Mouse (Mus musculus) T-helper 17 cell (primary cell): ENCODE data around the gene Mrps16.

Experiments
- in situ Hi-C, 2 experiments: fragments of 300-600 bp; cut with MboI, MseI; formaldehyde crosslinking; loops; 1 replicate in 1 of 2; 2 replicates in 1 of 2; pipeline ENCODE4 v1.15.1; 2025; ENCODE audit warnings: high pct_unique_total_duplicates in 2 of 2

The Mrps16 gene

DNA sequence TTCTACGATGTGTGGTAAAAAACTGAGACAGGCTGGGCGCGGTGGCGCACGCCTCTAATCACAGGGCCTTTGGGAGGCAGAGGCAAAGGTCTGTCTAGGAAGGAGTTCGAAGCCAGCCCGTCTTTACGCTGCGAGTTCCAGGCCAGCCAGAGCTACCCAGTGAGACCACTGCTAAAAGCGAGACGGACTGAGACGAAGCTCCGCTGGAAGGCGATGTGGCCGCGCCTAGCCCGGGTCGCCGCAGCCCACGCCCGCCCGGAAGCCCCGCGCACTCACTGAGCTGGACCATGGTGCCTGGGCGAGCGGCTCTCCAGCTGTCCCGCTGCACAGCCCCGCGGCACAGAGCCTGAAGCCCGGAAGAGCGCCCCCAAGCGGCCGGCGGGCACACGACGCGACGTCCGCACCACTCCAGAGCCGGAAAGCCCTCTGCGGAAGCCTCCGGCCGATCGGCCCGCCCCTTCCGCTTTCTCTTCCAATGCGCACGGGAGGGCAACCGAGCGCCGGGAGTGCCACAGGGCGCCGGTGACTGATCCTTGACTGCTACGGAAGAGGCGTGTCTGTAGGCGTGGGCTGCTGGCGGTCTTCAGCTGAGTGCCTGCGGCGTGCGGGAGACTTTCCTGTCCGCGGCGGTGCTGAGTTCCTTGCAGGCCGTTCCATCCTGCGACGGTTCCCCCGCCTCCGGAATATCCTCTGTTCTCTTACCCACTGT lies at the start of gene Mrps16:
Gene Mrps16, minus strand, starts transcription at position 430 of the 709 bp plus-strand sequence.
- in situ Hi-C loops: loop anchor here in 1 of 2 experiments (25.0 kb wide), 1 partner anchor 1444 kb away; the partner anchor contains the start of genes Comtd1 and Vdac2

DNA sequence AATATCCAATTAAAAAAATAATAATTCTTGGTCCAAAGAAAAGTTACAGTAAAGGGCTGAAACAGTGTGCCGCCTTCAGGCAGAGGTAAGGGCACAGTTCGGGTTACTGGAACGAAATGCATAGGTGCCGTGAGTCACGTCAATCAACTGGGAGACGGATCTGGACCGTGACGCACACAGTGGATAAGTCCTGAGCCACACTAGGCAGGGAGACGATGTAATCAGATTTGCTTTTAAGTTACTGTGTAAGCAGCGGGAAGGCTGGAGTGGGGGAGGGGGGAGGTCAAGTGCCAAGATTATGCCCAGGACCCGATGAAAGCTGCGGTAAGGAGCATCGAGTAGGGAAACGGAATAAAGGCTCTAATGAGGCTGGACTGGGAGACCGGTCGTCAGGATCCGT lies 48.8 kb upstream of the Mrps16 start:
- in situ Hi-C loops: no loop called here

DNA sequence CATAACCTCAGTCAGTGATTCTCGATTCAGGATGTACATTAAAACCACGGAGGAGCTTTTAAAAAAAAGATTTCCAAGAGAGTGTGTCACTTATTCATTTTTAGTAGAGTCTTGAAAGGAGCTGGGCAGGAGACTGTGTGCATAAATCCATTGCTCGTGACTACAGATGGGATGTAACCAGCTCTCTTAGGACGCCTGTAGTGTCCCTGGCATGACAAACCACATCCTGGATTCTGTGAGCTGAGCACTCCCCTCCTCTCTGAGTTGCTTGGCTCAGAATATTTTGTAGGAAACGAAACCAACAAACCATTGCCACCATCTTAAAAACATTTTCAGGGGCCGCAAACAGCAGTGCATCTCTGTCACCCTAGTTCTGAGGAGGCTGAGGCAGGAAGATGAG lies 43.5 kb upstream of the Mrps16 start:
- in situ Hi-C loops: no loop called here

DNA sequence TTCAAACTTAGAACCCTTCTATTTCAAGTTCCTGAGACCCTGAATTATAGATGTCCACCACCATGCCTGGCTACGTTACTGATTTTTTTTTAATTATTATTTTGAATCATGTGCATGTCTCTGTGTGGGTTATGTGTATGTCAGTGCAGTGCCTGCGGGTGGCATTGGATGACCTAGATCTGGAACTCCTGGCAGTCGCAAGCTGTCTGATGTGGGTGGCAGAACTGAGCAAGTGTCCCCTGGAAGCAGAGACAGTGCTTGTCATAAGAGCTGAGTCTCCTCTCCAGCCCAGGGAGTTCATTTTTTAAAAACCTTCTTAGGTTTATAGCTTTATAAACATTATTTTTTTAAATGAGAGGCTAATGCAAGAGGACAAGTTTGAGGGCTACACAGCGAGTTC lies 39.0 kb upstream of the Mrps16 start:
- in situ Hi-C loops: no loop called here

DNA sequence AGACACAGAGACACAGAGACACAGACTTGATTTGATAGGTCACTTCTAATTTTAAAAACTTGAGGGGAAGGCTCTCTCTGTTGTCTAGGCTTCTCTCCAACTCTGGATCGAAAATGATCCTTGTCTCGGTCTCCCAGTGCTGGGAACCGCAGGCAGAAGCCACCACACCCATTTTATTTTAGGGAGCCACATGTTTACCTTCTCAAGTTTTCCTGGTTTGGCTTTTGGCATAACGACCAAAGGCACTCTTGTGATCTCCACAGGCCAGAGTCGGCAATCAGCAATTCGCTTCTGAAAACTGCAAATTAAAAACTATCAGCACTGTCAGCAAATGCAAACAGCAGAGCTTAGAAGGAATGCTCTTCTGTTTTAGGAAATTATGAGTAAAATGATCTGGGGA lies 38.3 kb upstream of the Mrps16 start:
- in situ Hi-C loops: no loop called here

DNA sequence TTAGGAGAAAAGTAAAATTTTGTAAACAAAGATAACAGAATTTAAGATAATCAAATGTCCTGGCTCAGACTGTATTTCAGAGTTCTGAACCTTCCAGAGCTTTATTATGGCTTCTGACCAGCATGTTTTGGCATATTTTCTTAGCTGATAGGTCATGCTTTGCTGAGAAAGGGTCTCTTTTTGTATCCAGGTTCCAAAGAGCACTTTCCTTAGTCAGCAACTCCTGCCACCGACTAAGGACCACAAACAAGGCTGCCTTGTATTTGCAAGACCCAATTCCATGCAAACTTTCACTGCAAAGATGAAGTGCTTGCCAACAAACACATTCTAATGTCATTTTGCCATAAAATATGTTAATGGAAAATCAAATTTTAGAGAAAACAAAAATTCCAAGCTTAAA lies 36.4 kb upstream of the Mrps16 start:
- in situ Hi-C loops: no loop called here

DNA sequence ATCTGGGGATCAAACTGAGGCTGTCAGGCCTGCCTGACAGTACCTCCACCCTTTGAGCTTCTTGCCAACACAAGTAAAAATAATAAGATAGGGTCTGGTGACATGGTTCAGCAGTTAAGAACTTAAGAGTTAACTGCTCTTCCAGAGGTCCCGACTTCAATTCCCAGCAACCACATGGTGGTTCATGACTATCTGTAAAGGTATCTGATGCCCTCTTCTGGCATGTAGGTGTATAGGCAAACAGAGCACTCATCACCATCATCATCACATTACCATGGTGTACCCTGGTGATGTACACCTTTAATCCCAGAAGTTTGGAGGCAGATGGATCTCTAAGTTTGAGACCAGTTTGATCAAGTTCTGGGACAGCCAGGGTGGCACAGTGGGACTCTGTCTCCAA lies 35.2 kb upstream of the Mrps16 start:
- in situ Hi-C loops: no loop called here

DNA sequence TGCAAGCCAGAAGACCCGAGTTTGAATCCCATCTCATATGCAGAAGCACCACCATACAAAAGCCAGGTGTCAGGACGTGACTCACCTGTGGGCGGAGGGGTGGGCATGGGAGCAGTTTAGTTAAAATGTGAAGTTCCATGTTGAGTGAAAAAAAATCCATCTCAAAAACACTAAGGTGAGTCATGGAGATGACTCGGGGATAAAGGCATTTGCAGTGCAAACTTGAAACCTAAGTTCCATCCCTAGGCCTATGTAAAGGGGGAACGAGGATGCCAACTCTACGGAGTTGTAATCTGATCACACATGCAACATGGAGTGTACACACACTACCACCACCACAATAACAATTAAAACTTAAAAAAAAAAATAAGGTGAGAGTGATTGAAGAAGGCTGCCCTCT lies 29.6 kb upstream of the Mrps16 start:
- in situ Hi-C loops: no loop called here

DNA sequence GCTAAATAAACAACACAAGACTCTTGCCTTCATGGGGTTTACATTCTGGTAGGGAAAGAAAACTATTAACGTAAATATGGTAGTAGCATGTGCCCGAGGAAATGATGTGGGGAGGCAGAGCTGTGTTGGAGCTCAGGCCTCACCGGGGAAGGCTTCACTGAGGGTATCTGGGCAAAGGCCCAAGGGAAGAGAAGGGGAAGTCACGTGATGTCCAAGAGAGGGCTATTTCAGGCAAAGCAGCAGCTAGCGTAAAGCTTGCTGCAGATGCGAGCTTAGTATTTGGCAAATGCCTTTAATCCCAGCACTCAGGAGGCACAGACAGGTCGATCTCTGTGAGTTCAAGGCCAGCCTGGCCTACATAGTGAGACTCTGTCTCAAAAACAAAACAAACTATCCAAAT lies 28.8 kb upstream of the Mrps16 start:
- in situ Hi-C loops: no loop called here

DNA sequence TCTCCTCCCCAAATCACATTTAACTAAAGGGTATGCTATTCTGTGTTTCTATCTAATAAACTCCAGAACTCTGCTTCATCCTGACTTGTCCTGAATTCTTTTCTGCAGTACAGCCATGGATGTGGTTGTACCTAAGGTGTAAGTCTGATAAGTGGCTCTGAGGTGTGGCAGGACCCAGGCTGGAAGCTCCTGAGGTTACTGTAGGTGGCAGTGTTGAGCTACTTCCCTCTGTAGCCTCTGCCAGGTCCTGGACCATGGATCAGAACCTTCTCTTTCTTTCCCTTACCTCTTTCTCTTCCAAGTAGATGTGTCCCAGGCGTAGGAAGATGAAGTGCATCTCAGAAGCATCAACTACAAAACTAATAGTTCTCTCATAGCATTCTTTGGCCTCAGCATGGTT lies 6.6 kb upstream of the Mrps16 start:
- in situ Hi-C loops: loop anchor here in 1 of 2 experiments (5.0 kb wide), 1 partner anchor 252 kb away; no protein-coding TSS in a partner anchor

DNA sequence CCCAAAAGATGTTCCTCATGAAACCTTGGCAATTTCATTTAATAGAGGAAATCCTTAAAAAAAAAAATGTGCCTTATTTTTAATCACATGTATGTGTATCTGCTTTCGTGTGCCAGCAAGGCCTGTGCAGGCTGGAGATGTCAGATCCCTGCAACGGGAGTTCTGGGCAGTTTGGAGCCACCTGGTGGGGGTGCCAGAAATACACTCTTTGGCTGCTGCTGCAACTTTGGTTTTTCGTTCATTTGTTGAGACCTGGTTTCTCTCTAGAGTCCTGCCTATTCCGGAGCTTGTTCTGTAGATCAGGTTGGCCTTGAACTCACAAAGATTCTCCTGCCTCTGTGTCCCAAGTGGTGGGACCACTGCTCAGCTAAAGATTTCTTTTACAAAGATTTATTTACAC lies 5.4 kb upstream of the Mrps16 start:
- in situ Hi-C loops: loop anchor here (5.0 to 25.0 kb wide), 2 partner anchors 47 to 1438 kb away; partner anchors contain the start of genes Comtd1 (in 1 of the 2) and Vdac2 (in 1 of the 2)

DNA sequence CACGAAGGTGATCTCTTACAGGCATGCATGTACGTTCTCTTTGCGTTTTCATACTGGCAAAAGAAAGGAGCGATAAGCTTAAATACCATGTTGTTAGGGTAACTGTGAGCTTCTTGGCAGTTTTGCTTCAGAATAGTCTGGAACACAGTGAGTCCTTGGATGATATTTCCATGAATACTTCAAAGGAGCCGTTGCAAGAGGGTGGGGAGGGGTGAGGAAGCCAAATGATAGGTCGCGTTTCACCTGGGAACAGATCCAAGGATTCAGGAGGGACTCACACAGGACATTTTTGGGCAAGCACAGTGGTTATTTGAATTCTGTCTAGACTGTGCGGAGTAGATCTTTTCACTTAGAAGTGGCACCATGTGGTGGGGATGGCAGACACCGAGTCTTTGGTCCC lies 3.8 kb upstream of the Mrps16 start:
- in situ Hi-C loops: loop anchor here (5.0 to 25.0 kb wide), 2 partner anchors 45 to 1440 kb away; partner anchors contain the start of genes Comtd1 (in 1 of the 2) and Vdac2 (in 1 of the 2)

DNA sequence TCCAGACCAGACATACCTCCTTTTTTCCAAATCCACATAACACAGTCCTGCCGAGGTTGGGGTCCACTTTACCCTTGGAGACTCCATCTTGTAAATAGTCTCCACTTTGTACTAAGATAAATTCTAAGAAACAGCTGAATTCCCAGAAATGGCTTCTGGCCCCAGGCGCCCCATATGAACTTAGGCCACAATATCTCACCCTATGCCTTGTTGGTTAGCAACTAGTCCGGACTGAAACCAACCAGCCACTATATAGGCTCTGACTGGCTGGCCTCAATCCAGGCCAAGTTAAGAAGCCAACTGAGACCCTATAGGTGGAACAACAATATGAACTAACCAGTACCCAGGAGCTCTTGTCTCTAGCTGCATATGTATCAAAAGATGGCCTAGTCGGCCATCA lies 1.1 kb downstream of the Mrps16 start:
- in situ Hi-C loops: loop anchor here in 1 of 2 experiments (25.0 kb wide), 1 partner anchor 1445 kb away; the partner anchor contains the start of genes Comtd1 and Vdac2

DNA sequence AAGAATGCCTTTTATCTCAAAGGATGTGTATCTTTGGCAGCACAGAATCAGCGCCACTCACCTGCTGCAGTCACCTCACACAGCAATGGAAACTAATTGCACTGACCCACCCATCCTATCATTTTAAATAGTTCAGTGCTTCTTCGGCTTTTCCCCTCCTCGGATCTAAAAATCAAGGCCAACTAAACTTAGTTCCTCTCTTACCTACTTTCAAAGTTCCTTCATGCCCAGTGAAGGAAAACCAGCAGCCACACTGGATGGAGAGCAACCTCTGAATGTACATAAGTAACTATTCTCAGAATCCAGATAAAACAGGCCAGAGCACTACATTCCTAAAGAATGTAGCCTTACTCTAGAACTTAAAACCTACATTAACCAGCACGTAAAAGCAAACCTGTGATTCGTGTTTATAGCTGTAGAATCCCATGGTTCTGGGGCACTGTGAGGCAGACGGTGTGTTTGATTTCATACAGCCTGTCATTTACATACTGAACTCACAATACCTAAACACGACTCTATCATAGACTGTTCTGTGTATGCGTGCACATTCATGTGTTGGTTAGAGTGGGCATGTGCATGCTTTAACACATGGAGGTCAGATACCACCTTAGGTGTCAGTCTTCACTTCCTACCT lies 3.9 kb downstream of the Mrps16 start:
- in situ Hi-C loops: loop anchor here in 1 of 2 experiments (25.0 kb wide), 1 partner anchor 1448 kb away; the partner anchor contains the start of genes Comtd1 and Vdac2

DNA sequence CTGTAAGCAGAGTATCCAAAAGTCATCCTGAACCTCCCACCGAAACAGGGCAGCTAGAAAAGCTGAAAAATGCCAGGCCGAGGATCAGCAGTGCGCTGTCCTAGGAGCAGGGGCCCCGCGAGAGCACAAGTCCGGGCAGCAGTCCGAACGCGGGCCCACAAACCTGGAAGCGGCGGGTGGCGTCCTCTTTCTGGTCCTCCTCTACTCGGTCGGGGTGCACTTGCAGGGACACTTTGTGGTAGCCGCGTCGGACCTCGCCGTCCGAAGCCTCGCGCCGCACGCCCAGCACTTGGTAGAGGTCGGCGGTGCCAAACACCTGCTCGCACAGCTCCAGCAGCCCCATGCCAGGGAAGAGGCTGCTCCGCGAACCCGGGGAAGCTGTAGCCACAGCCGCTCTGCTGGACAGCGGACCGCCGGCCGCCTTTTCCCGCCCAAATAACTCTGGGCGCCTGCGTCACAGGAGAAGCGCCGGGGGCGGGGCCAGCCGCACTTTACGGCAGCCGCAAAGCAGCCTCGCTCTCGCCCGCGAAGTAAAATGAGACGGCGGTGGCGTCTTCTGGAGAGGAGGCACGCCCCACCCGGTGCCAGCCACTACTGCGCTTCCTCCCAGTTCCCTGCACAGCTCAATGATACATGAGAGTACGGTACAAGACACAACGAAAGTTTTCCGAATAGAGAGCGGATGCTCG lies 4.8 kb downstream of the Mrps16 start, which contains the start of gene Dnajc9:
Gene Dnajc9, minus strand, starts transcription at position 470 of the 689 bp plus-strand sequence.
- in situ Hi-C loops: loop anchor here in 1 of 2 experiments (25.0 kb wide), 1 partner anchor 1449 kb away; the partner anchor contains the start of genes Comtd1 and Vdac2

DNA sequence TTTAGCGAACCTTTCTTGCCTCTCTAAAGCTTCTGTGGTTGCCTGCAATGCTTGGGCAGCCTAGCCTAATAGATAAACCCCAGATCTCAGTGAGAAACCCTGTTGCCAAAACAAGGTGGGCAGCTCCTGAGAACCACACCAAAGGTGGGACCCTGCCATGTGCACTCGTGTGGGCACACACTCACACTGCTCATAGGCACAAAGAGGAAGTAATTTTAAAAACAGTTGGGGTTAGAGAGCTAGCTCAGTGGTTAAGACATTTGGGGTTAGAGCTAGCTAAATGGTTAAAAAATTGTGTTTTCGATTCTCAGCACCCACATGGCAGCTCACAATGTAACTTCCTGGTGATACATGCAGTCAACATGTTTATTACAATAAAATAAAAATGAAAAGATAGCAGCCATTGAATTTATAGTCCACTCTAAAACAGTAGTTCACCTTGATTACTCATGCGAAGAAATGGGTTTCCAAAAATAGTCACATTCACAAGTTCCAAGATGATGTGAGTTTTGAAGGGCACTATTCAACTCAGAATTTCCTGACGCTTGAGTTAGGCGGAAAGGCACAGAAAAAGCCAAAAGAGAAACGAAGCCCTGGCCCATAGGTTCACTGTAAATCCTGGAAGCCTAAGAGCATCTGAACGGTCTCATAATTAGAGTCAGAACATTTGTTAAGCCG lies 13.5 kb downstream of the Mrps16 start:
- in situ Hi-C loops: loop anchor here in 1 of 2 experiments (25.0 kb wide), 1 partner anchor 1457 kb away; the partner anchor contains the start of genes Comtd1 and Vdac2

DNA sequence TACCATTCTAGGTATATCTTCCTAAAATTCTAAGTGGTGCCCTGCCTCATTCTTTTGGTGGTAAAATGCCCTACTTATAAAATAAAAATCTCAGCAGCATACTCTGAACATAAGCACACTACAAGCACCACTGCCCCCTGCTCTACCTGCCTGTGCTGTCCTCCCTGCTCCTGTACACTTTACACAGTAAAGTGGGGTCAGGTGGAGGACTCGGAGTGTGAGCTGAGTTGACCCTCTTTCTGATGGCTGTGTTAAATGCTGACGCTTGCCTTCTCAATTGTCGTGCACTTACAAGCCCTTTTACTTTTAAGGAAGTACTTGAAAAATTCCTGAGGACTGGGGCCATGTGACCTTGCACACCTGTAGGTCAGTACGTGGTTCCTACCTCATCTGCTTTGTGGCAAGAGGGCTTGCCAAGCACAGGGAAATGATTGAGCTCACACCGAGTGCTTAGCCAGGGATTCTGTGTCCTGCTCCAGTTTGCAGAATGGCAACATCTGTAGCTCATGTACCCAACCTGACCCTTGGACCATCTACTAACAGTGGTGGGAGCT lies 14.3 kb downstream of the Mrps16 start:
- in situ Hi-C loops: loop anchor here in 1 of 2 experiments (25.0 kb wide), 1 partner anchor 1458 kb away; the partner anchor contains the start of genes Comtd1 and Vdac2

DNA sequence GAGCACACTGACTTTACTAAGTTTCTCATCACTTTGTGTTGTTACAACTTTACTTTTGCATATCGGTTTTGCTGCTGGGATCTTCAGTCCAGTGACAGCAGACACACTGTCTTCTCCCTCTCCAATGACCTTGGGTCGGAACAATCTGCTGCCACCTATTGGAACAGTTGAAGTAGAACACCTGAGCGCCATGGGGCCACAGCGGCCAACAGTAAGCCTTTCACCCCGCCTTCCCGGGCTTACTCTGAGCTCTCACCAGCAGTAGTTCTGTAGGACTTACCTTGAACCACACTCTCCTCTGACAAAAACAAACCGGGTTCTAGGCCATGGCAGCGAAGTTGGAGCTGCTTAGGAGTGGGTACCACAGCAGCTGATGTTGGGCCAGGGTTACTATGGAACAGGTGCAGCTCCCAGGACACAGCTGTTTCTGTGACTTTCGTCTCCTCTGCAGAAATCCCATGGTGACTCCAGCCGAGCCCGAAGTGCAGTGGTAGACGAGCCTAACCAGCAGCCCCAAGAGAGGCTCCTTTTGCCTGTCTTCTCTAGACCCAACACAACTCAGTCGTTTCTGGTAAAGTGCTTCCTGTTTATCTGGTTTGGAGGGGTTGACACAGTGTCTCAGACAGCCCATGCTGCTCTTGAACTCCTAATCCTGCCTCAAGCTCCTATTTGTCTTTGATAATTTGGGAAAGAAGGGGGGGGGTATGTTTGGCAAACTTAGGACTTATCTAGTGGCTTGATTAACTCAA lies 14.9 kb downstream of the Mrps16 start:
- in situ Hi-C loops: loop anchor here in 1 of 2 experiments (25.0 kb wide), 1 partner anchor 1459 kb away; the partner anchor contains the start of genes Comtd1 and Vdac2

DNA sequence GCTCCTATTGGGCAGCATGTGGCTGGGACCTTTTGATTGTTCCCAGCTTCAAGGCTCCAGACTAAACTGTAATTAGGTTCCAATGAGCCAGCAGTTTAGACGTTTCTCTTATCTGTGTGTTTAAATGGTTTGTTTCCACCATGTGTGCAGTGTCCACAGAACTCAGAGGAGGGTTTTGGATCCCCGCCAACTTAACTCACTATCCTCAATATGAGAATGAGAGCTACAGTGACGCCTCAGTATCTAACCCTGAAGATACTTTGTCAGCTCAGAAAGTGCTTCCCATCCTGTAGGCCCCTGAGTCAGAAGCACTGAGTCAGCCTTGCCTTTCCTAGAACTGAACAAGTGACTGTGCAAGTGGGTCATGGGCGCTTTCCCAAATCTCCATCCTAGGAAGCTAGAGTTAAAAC lies 16.3 kb downstream of the Mrps16 start:
- in situ Hi-C loops: loop anchor here in 1 of 2 experiments (25.0 kb wide), 1 partner anchor 1460 kb away; the partner anchor contains the start of genes Comtd1 and Vdac2

DNA sequence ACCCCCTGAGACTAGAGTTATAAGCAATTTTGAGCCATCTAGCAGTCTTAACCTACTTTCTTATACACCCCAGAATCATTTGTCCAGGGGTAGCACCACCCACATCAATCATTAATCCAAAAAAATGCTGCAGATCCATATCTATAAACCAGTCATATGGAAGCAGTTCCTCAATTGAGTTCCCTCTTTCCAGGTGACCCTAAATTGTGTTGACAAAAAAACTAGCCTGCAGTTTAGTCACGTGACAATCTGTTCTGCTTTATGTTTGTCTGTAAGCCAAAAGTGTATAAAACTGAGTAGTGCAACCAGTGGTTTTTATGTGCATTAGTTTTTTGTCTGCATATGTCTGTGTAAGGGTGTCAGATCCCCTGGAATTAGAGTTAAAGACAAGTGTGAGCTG lies 21.6 kb downstream of the Mrps16 start:
- in situ Hi-C loops: no loop called here
